In the genomic region with DNA sequence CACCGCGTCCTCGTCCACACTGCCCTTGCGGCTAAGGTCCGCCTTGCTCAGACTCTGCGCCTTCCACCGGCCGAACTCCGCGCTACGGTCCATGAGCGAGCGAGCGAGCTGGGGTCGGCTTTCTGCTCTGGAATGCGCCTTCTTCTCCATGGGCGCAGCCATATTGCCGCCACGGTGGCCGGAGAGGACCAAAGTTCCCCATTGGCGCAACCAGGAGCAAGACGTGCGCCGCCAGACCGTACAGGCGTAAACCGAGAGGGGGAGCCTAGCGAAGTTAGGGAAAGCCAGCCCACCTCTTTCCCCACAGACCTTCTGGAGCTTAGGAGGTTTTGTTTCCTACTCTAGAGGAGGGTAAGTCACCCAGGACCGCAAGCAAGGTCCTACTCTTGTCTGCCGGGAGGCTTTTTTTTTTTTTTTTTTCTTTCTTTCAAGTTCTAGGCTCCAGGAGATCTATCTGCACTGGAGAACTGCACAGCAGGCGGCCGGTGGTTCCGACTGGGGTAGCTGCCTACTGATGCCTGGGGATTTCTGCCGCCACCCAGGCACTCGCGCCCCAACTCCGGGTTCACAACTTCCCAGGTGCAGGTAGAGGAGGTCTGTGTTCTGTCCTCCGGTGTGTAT, we compare ENCODE assay signal across 8 mouse cellular contexts. TPM values are rescaled to one million over a fixed set of nuclear protein-coding genes. Genes with fewer than 3 reads are reported as not detected.
DNase-seq lines count a peak whose midpoint lies in the region; ATAC-seq lines count a peak whose summit lies in the region.

Gene Tyw3 (minus strand): TSS at position 171 of the 621 bp plus-strand sequence.

- H3K36me3 ChIP-seq in hindbrain, embryonic 15.5 days: peaks cover 14% of the 10 kb centered on the region; the same call in 1 of the 2 replicates

- peak within 1 kb of the TSS; percentile 95 for H3K27ac ChIP-seq in hindbrain, embryonic 15.5 days (replicated peaks)

- H3K4me1 ChIP-seq in hindbrain, embryonic 15.5 days (replicated peaks): peaks cover 10% of the 10 kb centered on the region

- H3K9ac ChIP-seq in hindbrain, embryonic 15.5 days: peak within 1 kb of the TSS; percentile 68

- H3K9me3 ChIP-seq in hindbrain, embryonic 15.5 days: no peaks in the 10 kb centered on the region

- ATAC-seq in hindbrain, embryonic 15.5 days (ENCODE audit: low FRiP score, low read depth): peak; percentile 96

- WGBS in hindbrain, embryonic 15.5 days: under 1% methylated on average over 38 of the region's 38 CpGs

- peak; percentile 88 for DNase-seq in T-cell, adult 2 months (ENCODE audit: low spot score)
- DNase-seq in cerebellum, postnatal 36 days: peak; percentile 99 to 100
- peak; percentile 97 to 99 for DNase-seq in frontal cortex, postnatal 36 days (ENCODE audit: low spot score in 2 of 2)
- DNase-seq in left cerebral cortex, adult 11 months (ENCODE audit: low spot score): peak; percentile 93
- peak; percentile 97 to 98 for DNase-seq in lung, postnatal 4 days
- DNase-seq in retina, postnatal 7 days (ENCODE audit: low read depth, low spot score): peak; percentile 95
- peak; percentile 99 for DNase-seq in urinary bladder, adult 2 months (ENCODE audit: low spot score)

- peak within 1 kb of the TSS; percentile 62 for H3K4me3 ChIP-seq in hindbrain, embryonic 15.5 days

- peak within 1 kb of the TSS; percentile 81 for H3K4me2 ChIP-seq in hindbrain, embryonic 15.5 days

- no peaks in the 10 kb centered on the region for H3K27me3 ChIP-seq in hindbrain, embryonic 15.5 days

RNA-seq across cellular contexts. Expression of gene Tyw3, which starts in this region (rescaled TPM):
- polyA plus RNA-seq in hindbrain, embryonic 15.5 days (2015; fragmentation: Nextera tagmentation; extraction: Ambion mirVana): 11.5 and 11.9 TPM in 2 replicates
- 6.0 and 7.9 TPM in 2 replicates for polyA plus RNA-seq in urinary bladder, adult 2 months (2012; rRNA removed)

Comparison
In these comparisons a context has a peak if more than half of its experiments do, and no peak if none do; other contexts are left out.
1. Peak in every context shown above with its lines: DNase-seq, ATAC-seq, H3K4me3 ChIP-seq and H3K27ac ChIP-seq.